Mouse (Mus musculus) heart, embryonic 12.5 days (tissue): ENCODE data around the gene Itga8. TPM values are rescaled to one million over a fixed set of nuclear protein-coding genes. Genes with fewer than 3 reads are reported as not detected.

Experiments
- ATAC-seq: fragments of 200-750 bp; cut with Nextera tagmentation; 2 replicates; pipeline ENCODE4 v1.8.0; 2017; ENCODE audit warnings: moderate TSS enrichment, moderate library complexity; ENCODE audit not compliant: insufficient number of reproducible peaks, low FRiP score
- H3K27ac ChIP-seq: fragments of 300-500 bp; sonication (generic); 2 replicates; pipeline ENCODE4 v1.5.1; 2016; ENCODE audit warnings: mild to moderate bottlenecking, moderate library complexity; ENCODE audit not compliant: poor library complexity, severe bottlenecking
- H3K27me3 ChIP-seq: fragments of 300-500 bp; sonication (generic); replicated peaks from 2 replicates; pipeline ENCODE4 v1.6.1; 2016; ENCODE audit warnings: mild to moderate bottlenecking, moderate library complexity
- H3K36me3 ChIP-seq: fragments of 300-500 bp; sonication (generic); 2 replicates; pipeline ENCODE4 v1.6.1; 2016; ENCODE audit warnings: mild to moderate bottlenecking, moderate library complexity
- H3K4me1 ChIP-seq: fragments of 300-500 bp; sonication (generic); replicated peaks from 2 replicates; pipeline ENCODE4 v1.6.1; 2016; ENCODE audit warnings: mild to moderate bottlenecking
- H3K4me2 ChIP-seq: fragments of 300-500 bp; sonication (generic); 2 replicates; pipeline ENCODE4 v1.6.1; 2016; ENCODE audit warnings: mild to moderate bottlenecking, moderate library complexity
- H3K4me3 ChIP-seq: fragments of 300-500 bp; sonication (generic); 2 replicates; pipeline ENCODE4 v1.5.1; 2016; ENCODE audit warnings: mild to moderate bottlenecking
- H3K9ac ChIP-seq: fragments of 300-500 bp; sonication (generic); 2 replicates; pipeline ENCODE4 v1.6.1; 2016; ENCODE audit warnings: mild to moderate bottlenecking, moderate library complexity
- H3K9me3 ChIP-seq: fragments of 300-500 bp; sonication (generic); replicated peaks from 2 replicates; pipeline ENCODE4 v1.6.1; 2016; ENCODE audit warnings: mild to moderate bottlenecking, moderate library complexity
- WGBS: fragments of 180-500 bp; shearing (Covaris S2); methylation state at CpG from one replicate; pipeline ENCODE4 v1.1.7; 2016; 5-methylcytosine and 5-hydroxymethylcytosine counted together
- polyA plus RNA-seq: library from polyadenylated mRNA; unstranded; fragments of >200 nt; fragmentation: Nextera tagmentation; extraction: Ambion mirVana; gene quantifications from 2 replicates; pipeline ENCODE4 v1.2.1, GENCODE M21; 2016

Itga8 gene
- polyA plus RNA-seq, 1 experiment from 2014 or later = 11.7 TPM

DNA sequence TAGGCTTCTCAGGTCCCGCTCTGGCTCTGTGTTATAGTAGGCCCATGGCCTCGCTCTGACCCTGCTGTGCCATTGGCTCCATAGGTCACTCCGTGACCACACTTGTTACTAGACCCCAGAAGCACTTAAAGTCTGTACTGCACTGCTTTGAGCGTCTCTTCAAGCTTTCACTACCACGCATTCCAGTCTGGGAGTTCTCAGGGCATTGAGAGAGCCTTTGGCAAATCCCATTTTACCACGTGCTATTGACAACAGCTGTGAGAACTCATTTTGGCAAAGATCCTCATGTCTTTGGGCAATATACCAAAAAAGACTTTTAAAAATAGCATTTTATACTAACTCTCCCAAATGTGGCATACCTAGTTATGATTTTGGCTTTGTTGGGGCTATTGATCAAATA lies 147.0 kb downstream of the Itga8 start:
- Histone ChIP-seq H3K9me3 (no peaks in the 10 kb centered on the region), H3K27me3 (no peaks in the 10 kb centered on the region), H3K36me3 (no peaks in the 10 kb centered on the region), H3K27ac (no peak overlapping the region), H3K4me3 (no peak overlapping the region), H3K9ac (no peak overlapping the region), H3K4me2 (no peak overlapping the region), H3K4me1 (no peaks in the 10 kb centered on the region)
- no peak for ATAC-seq
- 68% methylated on average over 6 of the region's 6 CpGs for WGBS

DNA sequence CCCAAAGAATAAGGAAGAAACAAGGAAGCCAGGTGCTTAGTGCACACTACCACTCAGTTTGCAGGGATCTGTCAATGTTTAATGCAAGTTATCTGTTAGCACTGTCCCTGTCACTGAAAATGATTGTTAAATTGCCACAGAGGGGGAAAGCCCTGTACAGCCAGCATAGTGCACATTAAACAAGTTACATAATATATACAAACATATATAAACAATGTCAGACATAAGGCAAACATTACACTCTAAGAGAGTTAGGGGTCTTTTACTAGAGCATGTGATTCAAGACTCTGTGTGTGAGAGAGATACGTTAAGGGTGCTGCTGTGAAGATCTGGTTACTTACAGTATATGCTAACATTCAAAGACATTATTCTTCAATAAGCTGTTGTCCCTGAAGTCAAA lies 148.2 kb downstream of the Itga8 start:
- Histone ChIP-seq H3K9ac (no peak overlapping the region), H3K36me3 (no peaks in the 10 kb centered on the region), H3K27ac (no peak overlapping the region), H3K4me3 (no peak overlapping the region), H3K4me2 (no peak overlapping the region), H3K27me3 (no peaks in the 10 kb centered on the region), H3K9me3 (no peaks in the 10 kb centered on the region), H3K4me1 (no peaks in the 10 kb centered on the region)
- WGBS = 82% methylated on average over 1 of the region's 1 CpGs
- ATAC-seq = no peak

DNA sequence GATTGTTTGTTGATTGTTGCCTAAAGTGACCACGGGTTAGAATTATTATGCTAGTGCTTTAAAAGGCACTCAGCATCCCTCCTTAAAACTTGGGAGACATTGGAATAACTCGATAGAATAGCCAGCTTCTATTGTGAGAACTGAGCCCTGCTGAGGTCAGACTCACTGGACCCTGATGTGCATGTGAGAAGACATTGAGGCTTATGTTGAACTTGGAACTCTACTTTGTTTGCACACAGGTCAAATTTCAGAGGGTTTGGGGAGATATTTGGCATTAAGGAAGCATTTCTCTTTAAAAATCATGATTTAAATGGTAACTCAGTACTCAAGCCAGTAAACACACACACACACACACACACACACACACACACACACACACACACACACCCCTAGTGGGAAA lies 153.8 kb downstream of the Itga8 start:
- ATAC-seq = no peak
- Histone ChIP-seq H3K9me3 (no peaks in the 10 kb centered on the region), H3K9ac (no peak overlapping the region), H3K4me2 (no peak overlapping the region), H3K27me3 (no peaks in the 10 kb centered on the region), H3K4me3 (no peak overlapping the region), H3K36me3 (no peaks in the 10 kb centered on the region), H3K4me1 (no peaks in the 10 kb centered on the region), H3K27ac (no peak overlapping the region)
- WGBS = 72% methylated on average over 2 of the region's 2 CpGs

DNA sequence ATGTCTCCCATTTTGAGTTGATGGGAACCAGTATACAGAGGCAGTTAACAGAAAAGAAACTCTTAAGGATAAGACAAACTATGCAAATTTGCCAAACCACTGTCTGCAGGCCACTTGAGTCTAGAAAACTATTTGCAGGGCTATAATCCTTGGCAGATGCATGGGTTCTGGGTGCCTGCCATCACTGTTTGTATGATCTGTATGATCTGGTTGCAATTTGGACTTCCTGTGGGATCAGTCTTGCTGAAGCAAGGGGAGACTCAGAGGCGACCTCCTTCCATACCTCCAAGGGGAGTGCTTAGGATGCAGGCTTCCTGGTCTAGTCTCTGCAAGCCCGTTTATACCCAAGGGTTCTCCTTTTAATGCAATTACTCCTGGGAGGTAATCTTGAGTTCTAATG lies 155.1 kb downstream of the Itga8 start:
- WGBS = 43% methylated on average over 2 of the region's 2 CpGs
- H3K27ac ChIP-seq = no peak overlapping the region
- H3K9ac ChIP-seq = no peak overlapping the region
- no peaks in the 10 kb centered on the region for H3K36me3 ChIP-seq
- no peak for ATAC-seq
- no peak overlapping the region for H3K4me3 ChIP-seq
- no peak overlapping the region for H3K4me2 ChIP-seq
- no peaks in the 10 kb centered on the region for H3K9me3 ChIP-seq
- H3K4me1 ChIP-seq = no peaks in the 10 kb centered on the region
- H3K27me3 ChIP-seq = no peaks in the 10 kb centered on the region

DNA sequence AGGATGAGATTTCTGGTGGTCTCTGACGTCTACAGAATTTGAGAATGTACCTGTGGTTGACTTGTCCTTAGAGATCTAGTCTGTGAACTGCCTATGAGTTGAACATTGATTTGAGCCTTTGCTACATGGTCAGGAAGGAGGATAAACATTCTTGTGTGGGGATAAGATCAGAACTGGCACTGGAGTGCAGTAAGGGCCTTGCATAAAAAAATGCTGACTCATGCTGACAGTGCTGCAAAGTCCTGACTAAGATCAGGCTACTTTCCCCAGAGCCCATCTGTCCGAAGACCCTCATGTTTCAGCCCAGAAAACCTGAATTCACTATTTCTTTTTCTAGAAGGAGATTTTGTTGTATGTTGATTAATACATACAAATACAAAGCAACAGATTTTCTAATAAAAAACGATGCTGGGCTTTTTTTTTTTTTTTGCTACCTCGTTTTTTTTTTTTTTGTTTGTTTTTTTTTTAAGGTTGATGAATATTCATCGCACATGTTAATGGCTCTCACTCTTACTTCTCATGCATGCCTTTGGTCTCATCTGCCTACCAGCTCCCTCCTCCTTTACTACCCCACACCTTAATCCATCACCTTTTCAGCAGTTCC lies 162.9 kb downstream of the Itga8 start:
- no peaks in the 10 kb centered on the region for H3K4me1 ChIP-seq
- peak; percentile 85 for ATAC-seq
- no peaks in the 10 kb centered on the region for H3K36me3 ChIP-seq
- H3K4me3 ChIP-seq = no peak overlapping the region
- H3K9me3 ChIP-seq = no peaks in the 10 kb centered on the region
- H3K27me3 ChIP-seq = no peaks in the 10 kb centered on the region
- 77% methylated on average over 5 of the region's 5 CpGs for WGBS
- no peak overlapping the region for H3K4me2 ChIP-seq
- H3K27ac ChIP-seq = no peak overlapping the region
- H3K9ac ChIP-seq = no peak overlapping the region

DNA sequence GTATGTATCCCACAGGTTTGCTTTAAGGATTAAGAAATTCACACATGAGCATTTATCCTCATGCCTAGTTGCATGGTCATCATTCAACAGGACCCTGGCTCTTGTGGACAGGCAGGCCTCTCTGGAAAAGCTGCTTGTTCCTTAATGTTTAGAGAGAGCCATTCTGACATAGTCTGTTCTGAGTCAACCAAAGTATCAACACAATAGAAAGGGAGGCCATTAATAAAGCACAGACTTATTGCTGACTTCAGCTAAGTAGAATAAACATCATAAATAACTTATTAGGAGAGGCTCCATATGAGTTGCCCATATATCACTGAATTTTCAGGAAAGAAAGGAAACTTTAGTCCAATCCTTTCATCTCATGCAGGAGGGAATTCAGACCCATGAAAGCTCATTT lies 175.1 kb downstream of the Itga8 start:
- Histone ChIP-seq H3K4me3 (no peak overlapping the region), H3K9me3 (no peaks in the 10 kb centered on the region), H3K27ac (no peak overlapping the region), H3K9ac (no peak overlapping the region), H3K27me3 (no peaks in the 10 kb centered on the region), H3K4me1 (no peaks in the 10 kb centered on the region), H3K4me2 (no peak overlapping the region), H3K36me3 (0 out of 2 replicates have a peak, but pooled peaks cover 2% of the 10 kb centered on the region)
- no peak for ATAC-seq

DNA sequence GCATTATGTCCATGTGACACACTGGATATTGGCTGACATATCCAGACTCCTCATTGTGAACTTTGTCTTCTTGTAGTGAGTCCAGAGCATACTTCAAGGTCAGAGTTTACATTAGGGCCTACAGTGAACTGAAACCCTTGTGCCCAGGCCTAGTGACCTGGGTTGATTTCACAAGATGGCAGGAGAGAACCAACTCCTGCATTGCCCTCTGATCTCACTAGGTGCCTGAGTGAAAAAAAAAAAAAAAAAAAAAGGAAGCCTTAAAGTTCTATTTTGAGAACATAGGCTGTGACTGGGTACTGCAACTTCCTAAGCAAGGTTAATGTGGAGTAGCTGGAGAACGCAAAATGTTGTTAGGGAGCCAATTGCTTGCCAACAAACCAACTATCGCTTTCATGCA lies 186.2 kb downstream of the Itga8 start:
- no peaks in the 10 kb centered on the region for H3K4me1 ChIP-seq
- no peak overlapping the region for H3K4me2 ChIP-seq
- 74% methylated on average over 2 of the region's 2 CpGs for WGBS
- no peak for ATAC-seq
- H3K4me3 ChIP-seq = no peak overlapping the region
- H3K27ac ChIP-seq = no peak overlapping the region
- 0 out of 2 replicates have a peak, but pooled peaks cover 5% of the 10 kb centered on the region for H3K36me3 ChIP-seq
- no peak overlapping the region for H3K9ac ChIP-seq
- H3K9me3 ChIP-seq = no peaks in the 10 kb centered on the region
- no peaks in the 10 kb centered on the region for H3K27me3 ChIP-seq

DNA sequence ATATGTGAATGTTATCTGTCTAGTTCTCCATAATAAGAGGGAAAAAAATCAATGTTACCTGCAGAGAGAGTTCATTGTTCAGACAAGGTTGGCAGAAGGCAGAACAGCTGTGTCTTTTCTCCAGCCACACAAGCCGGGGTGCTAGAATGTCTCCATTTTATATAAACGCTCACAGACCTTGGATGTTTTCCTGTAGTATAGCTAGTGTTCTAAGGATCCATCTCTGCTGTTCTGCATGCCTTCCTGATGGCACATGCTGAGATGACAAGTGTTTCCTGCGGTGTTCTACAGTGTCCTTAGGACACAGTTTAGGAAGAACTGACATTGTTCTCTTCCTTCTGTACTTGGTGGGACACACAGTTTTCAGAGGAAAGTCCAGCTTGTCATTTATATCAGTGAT lies 192.4 kb downstream of the Itga8 start:
- Histone ChIP-seq H3K4me1 (no peaks in the 10 kb centered on the region), H3K4me3 (no peak overlapping the region), H3K4me2 (no peak overlapping the region), H3K9me3 (no peaks in the 10 kb centered on the region), H3K27ac (no peak overlapping the region), H3K27me3 (no peaks in the 10 kb centered on the region), H3K36me3 (no peaks in the 10 kb centered on the region), H3K9ac (no peak overlapping the region)
- 82% methylated on average over 3 of the region's 3 CpGs for WGBS
- no peak for ATAC-seq

DNA sequence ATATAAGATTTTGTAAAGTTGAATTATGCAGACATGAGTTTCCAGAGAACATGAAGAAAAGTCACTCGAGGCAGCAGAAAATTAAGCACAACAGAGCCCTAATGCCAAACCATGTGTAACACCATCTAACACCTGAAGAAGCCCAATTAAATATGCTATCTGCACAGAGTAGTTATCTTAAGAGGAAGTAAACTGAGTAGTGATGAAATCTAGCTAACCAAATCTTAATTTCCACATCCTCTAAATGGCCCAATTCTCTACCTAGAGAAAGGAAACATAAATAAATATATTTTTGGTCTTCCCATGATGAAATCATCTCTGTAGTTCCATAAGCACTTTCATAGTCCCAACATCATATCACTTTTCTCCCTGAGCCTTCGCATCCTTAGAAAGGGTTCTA lies 193.4 kb downstream of the Itga8 start:
- no peaks in the 10 kb centered on the region for H3K27me3 ChIP-seq
- no peak overlapping the region for H3K4me2 ChIP-seq
- no peak overlapping the region for H3K4me3 ChIP-seq
- no peak overlapping the region for H3K27ac ChIP-seq
- WGBS = 85% methylated on average over 2 of the region's 2 CpGs
- H3K36me3 ChIP-seq = no peaks in the 10 kb centered on the region
- no peaks in the 10 kb centered on the region for H3K9me3 ChIP-seq
- no peak for ATAC-seq
- no peaks in the 10 kb centered on the region for H3K4me1 ChIP-seq
- no peak overlapping the region for H3K9ac ChIP-seq

DNA sequence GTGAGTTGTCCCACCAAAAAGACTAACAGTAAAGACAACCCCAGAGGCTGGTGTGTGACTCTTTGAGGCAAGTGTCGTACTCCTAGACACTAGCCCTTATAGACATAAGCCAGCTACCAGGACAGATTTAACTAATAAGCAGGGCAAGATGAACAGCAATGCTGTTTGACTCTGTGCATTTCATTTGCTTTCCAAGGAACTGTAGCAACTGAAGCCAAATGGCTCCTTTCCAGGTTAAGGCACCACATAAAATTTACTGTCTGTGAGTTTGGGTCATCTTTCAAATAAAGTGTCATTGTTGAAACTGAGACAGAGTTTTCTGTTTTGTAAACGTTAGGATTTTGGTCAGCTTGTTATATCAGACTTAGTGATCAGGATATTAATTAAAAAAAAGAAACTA lies 194.5 kb downstream of the Itga8 start:
- Histone ChIP-seq H3K36me3 (no peaks in the 10 kb centered on the region), H3K4me3 (no peak overlapping the region), H3K4me2 (no peak overlapping the region), H3K27me3 (no peaks in the 10 kb centered on the region), H3K27ac (no peak overlapping the region), H3K4me1 (no peaks in the 10 kb centered on the region), H3K9ac (no peak overlapping the region), H3K9me3 (no peaks in the 10 kb centered on the region)
- ATAC-seq = no peak
- 66% methylated on average over 2 of the region's 2 CpGs for WGBS

DNA sequence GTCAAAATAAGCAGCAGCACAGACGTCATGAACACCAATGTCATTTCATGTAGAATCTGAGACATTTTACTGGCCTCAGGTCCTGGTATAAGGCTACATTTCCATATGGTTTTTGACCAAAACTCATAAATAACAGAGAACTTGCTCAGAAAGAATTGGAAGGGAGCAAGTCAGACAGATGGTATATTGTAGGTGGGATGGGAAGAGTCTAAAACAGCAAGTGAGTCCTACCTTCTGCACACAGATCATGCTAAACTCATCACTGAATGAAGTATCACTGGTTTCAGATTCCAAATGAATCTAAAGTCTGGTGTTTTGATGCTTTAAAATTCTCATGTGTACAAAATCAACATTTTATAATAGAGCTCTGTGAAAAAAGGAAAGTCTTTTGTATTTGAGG lies 198.5 kb downstream of the Itga8 start:
- H3K36me3 ChIP-seq = no peaks in the 10 kb centered on the region
- no peak overlapping the region for H3K4me2 ChIP-seq
- no peak overlapping the region for H3K4me3 ChIP-seq
- no peak for ATAC-seq
- H3K27me3 ChIP-seq = no peaks in the 10 kb centered on the region
- no peaks in the 10 kb centered on the region for H3K4me1 ChIP-seq
- no peaks in the 10 kb centered on the region for H3K9me3 ChIP-seq
- whole genome bisulfite sequencing = 67% methylated on average over 1 of the region's 1 CpGs
- no peak overlapping the region for H3K27ac ChIP-seq
- no peak overlapping the region for H3K9ac ChIP-seq

DNA sequence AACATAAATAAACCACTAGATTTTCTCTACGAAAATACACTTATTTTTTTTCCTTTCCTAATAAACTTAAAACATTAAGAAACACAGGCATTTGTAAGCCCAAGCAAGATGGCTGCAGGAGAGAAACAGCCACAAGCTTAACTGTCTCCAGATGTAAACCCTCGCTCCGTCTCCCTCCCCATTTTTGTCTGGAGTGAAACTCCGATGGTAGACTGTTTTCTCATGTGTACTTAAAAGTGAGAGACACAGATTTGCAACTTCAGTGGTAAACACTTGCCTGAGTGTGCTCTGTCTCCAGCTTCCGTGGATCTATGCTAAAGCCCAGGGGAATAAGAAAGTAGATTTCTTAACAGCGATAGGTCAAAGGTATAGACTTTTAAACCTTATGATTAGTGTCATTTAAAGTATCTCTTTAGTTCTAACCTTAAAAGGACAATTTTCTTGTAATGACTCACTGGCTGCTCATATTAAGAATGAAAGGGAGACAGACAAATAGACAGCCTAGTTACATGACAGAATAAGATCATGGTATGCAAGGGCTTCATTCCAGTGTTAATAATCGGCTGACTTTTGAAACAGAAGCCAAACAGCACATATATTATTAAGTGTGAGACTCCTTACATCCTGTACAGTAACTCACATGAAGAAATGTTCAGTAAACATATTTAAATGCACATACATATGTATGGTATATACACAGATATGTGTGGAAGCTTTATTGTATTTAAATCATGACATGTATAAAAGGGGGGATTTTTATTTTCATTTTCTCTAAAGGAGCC lies 209.3 kb downstream of the Itga8 start:
- Histone ChIP-seq H3K4me2 (no peak overlapping the region), H3K9ac (no peak overlapping the region), H3K4me1 (no peaks in the 10 kb centered on the region), H3K4me3 (no peak overlapping the region), H3K27me3 (no peaks in the 10 kb centered on the region), H3K36me3 (no peaks in the 10 kb centered on the region), H3K27ac (no peak overlapping the region), H3K9me3 (no peaks in the 10 kb centered on the region)
- WGBS = 68% methylated on average over 7 of the region's 7 CpGs
- no peak for ATAC-seq
